Mouse (Mus musculus): Measurements from ENCODE around the gene Gm44503. TPM values are rescaled to one million over a fixed set of nuclear protein-coding genes. Genes with fewer than 3 reads are reported as not detected.

The Gm44503 gene
- total RNA-seq, 2 experiments from 2014 or later = not detected

- no peak overlapping the region for H3K4me3 ChIP-seq
These were observed 11.6 kb upstream of the Gm44503 start for GRCm38 (mm10) chr9:72947010-72947409.

GRCm38 (mm10) chr9:72949572-72949971 is 9.1 kb upstream of the Gm44503 start:
- H3K27ac ChIP-seq = no peak overlapping the region
- TF ChIP-seq CTCF (conservative IDR thresholded peaks at IDR 0.05) = no peak
- DNase-seq (ENCODE audit: low spot score in 2 of 2) = no peak
- no peak overlapping the region for H3K4me3 ChIP-seq

More at GRCm38 (mm10) chr9:72947010-72947409, 11.6 kb upstream of the Gm44503 start:
- peak; percentile 45 for TF ChIP-seq CTCF (conservative IDR thresholded peaks at IDR 0.05)
- no peak for DNase-seq (ENCODE audit: low spot score in 2 of 2)
- no peak overlapping the region for H3K27ac ChIP-seq

GRCm38 (mm10) chr9:72954746-72955145 is 3.9 kb upstream of the Gm44503 start:
- DNase-seq (ENCODE audit: low spot score in 2 of 2) = no peak
- Histone ChIP-seq H3K4me3 (no peak overlapping the region), H3K27ac (no peak overlapping the region)
- TF ChIP-seq CTCF (conservative IDR thresholded peaks at IDR 0.05) = peak; percentile 66

- H3K27ac ChIP-seq = no peak overlapping the region
- peak; percentile 21 to 60 for DNase-seq (ENCODE audit: low spot score in 2 of 2)
- H3K4me3 ChIP-seq = no peak overlapping the region
- peak; percentile 84 for TF ChIP-seq CTCF (conservative IDR thresholded peaks at IDR 0.05)
These were observed 3.1 kb upstream of the Gm44503 start for GRCm38 (mm10) chr9:72955546-72955945.

GRCm38 (mm10) chr9:72961346-72961745 is 2.7 kb downstream of the Gm44503 start:
- H3K4me3 ChIP-seq = no peak overlapping the region
- no peak for TF ChIP-seq CTCF (conservative IDR thresholded peaks at IDR 0.05)
- DNase-seq (ENCODE audit: low spot score in 2 of 2) = no peak
- no peak overlapping the region for H3K27ac ChIP-seq

- Histone ChIP-seq H3K27ac (no peak overlapping the region), H3K4me3 (no peak overlapping the region)
- TF ChIP-seq CTCF (conservative IDR thresholded peaks at IDR 0.05) = no peak
- no peak for DNase-seq (ENCODE audit: low spot score in 2 of 2)
These were observed 3.3 kb downstream of the Gm44503 start for GRCm38 (mm10) chr9:72961959-72962358.

- Histone ChIP-seq H3K4me3 (no peak overlapping the region), H3K27ac (peak overlapping the region; percentile 89)
- DNase-seq (ENCODE audit: low spot score in 2 of 2) = peak; percentile 80 to 91
- TF ChIP-seq CTCF (conservative IDR thresholded peaks at IDR 0.05) = peak; percentile 81
These were observed 9.9 kb downstream of the Gm44503 start for GRCm38 (mm10) chr9:72968349-72969061.

- no peak for DNase-seq (ENCODE audit: low spot score in 2 of 2)
- Histone ChIP-seq H3K27ac (peak overlapping the region; percentile 89), H3K4me3 (no peak overlapping the region)
- no peak; the same call in none of the 2 replicates for TF ChIP-seq CTCF (conservative IDR thresholded peaks at IDR 0.05)
These were observed 11.2 kb downstream of the Gm44503 start for GRCm38 (mm10) chr9:72969874-72970273.

GRCm38 (mm10) chr9:72972435-72972834 is 13.8 kb downstream of the Gm44503 start:
- H3K4me3 ChIP-seq = no peak overlapping the region
- H3K27ac ChIP-seq = peak overlapping the region; percentile 59
- no peak for TF ChIP-seq CTCF (conservative IDR thresholded peaks at IDR 0.05)
- DNase-seq (ENCODE audit: low spot score in 2 of 2) = no peak

- TF ChIP-seq CTCF (conservative IDR thresholded peaks at IDR 0.05) = peak; percentile 50
- H3K4me3 ChIP-seq = no peak overlapping the region
- DNase-seq (ENCODE audit: low spot score in 2 of 2) = no peak
- no peak overlapping the region; the same call in 1 of the 2 replicates for H3K27ac ChIP-seq
These were observed 14.3 kb downstream of the Gm44503 start for GRCm38 (mm10) chr9:72972984-72973383.

- H3K27ac ChIP-seq = no peak overlapping the region
- no peak overlapping the region for H3K4me3 ChIP-seq
- no peak for DNase-seq (ENCODE audit: low spot score in 2 of 2)
- no peak for TF ChIP-seq CTCF (conservative IDR thresholded peaks at IDR 0.05)
These were observed 16.1 kb downstream of the Gm44503 start for GRCm38 (mm10) chr9:72974734-72975133.

GRCm38 (mm10) chr9:72975242-72975641 is 16.6 kb downstream of the Gm44503 start:
- TF ChIP-seq CTCF (conservative IDR thresholded peaks at IDR 0.05) = no peak
- DNase-seq (ENCODE audit: low spot score in 2 of 2) = no peak
- no peak overlapping the region for H3K27ac ChIP-seq
- H3K4me3 ChIP-seq = no peak overlapping the region

GRCm38 (mm10) chr9:72983066-72983465 is 24.4 kb downstream of the Gm44503 start:
- TF ChIP-seq CTCF (conservative IDR thresholded peaks at IDR 0.05) = peak; percentile 41
- DNase-seq (ENCODE audit: low spot score in 2 of 2) = no peak
- Histone ChIP-seq H3K4me3 (no peak overlapping the region), H3K27ac (no peak overlapping the region)

Measured in layer of hippocampus, adult 2 months (tissue).